Mouse (Mus musculus): ENCODE data around the gene Qprt. TPM values are rescaled to one million over a fixed set of nuclear protein-coding genes. Genes with fewer than 3 reads are reported as not detected.
A peak's percentile ranks its signal among the peaks of the same experiment; 100 is the strongest.
"Not testable (repeated sequence)": the region's sequence is repeated elsewhere in the genome, so short reads cannot be mapped to it uniquely, and the experiment has no call there.

Gene Qprt
- polyA plus RNA-seq, 1 experiment from 2014 or later = 0.22 TPM

DNA sequence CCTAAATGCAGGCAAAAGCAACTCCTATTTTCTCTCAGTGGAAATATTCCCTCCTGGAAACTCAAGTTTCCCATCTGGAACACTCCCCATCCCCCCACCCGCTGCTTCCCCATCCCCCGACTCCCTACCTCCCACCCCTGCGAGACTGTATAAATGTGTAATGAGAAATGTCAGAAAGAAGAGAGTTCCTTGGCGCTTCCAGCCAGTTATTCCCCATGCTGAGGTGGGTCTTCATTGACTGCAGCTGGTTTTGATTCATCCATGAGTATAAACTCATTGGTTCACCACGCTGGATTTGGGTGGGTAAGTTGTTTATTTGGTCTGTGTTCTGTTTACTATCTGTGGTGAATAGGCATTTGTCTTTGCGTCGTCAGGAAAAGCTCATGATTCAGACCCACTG, 25.6 kb downstream of the Qprt start:
- Histone ChIP-seq H3K27ac (ENCODE audit: low read depth) (no peak overlapping the region), H3K4me1 (ENCODE audit: insufficient read depth) (no peaks in the 10 kb centered on the region), H3K36me3 (ENCODE audit: insufficient read depth) (no peaks in the 10 kb centered on the region), H3K27me3 (ENCODE audit: insufficient read depth, low read length) (no peaks in the 10 kb centered on the region), H3K9ac (no peak overlapping the region), H3K4me3 (ENCODE audit: low read depth, low read length) (no peak overlapping the region), H3K9me3 (ENCODE audit: low read depth, low read length) (no peaks in the 10 kb centered on the region), H3K4me2 (no peak overlapping the region)
- WGBS = 35% methylated on average over 7 of the region's 7 CpGs
- no peak for TF ChIP-seq CTCF (IDR thresholded peaks at IDR 0.05; ENCODE audit: low read depth)
- ATAC-seq (ENCODE audit: insufficient read depth) = no peak
- DNase-seq = no peak

DNA sequence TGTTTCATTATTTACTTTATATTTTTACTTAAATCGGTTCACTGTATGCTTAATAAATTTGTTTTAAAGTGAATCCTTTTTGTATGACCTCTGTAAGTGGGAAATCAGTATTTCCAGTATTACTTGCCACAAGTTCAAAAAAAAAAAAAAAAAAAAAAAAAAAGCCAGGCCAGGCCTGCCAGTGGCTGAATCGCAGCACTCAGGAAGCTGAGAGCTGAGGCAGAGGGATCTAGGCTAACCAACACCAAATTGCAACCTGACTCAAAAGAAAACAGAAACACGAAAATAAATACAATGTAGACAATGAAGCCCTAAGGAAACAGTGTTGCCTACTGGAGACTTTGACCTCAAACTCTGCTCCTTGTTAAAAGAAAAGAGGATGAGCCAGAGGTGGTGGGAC, 28.1 kb downstream of the Qprt start:
- ATAC-seq (ENCODE audit: insufficient read depth) (no peak), DNase-seq (no peak)
- no peak overlapping the region for H3K27ac ChIP-seq (ENCODE audit: low read depth)
- H3K4me3 ChIP-seq (ENCODE audit: low read depth, low read length) = no peak overlapping the region
- no peaks in the 10 kb centered on the region for H3K9me3 ChIP-seq (ENCODE audit: low read depth, low read length)
- WGBS = 50% methylated on average over 3 of the region's 3 CpGs
- H3K4me2 ChIP-seq = no peak overlapping the region
- no peaks in the 10 kb centered on the region for H3K27me3 ChIP-seq (ENCODE audit: insufficient read depth, low read length)
- no peaks in the 10 kb centered on the region for H3K4me1 ChIP-seq (ENCODE audit: insufficient read depth)
- H3K9ac ChIP-seq = no peak overlapping the region
- H3K36me3 ChIP-seq (ENCODE audit: insufficient read depth) = no peaks in the 10 kb centered on the region
- TF ChIP-seq CTCF (IDR thresholded peaks at IDR 0.05; ENCODE audit: low read depth) = no peak

DNA sequence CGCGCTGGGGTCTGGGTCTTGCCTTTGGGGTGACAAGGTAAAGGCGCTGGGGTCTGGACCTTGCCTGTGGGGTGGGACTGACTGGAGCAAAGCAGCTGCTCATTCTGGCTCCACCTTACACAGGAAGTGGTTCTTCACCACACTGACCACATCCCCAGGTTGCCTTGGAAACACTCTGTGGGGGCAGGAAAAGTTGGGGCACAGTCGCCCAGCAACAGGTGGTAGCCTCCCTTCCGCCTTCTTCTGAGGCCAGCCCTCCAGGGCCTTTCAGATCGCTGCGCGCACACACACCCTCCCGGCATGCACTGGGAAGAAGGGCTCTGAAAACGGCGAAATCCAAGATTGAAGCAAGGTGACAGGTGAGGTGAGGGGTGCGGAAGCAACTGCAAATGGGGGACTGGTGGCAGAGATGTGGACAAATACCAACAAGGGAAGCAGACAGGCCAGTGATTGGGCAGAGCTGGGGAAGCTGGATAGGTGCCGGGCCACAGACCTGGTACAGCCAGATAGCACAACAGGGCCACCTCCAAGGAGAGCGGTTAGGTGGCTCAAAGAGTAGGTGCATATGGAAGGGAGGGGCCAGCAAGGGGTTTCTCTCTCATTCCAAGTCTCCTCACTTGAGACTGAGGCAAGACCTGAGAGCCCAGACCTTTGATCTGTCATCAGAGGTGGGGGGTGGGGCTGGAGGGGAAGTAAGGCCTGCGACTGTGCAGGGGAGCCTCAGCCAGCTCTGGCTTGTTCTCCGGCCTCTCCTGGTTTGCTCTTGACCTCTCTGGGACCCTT, 30.7 kb downstream of the Qprt start, which contains the start of gene AI467606:
Gene AI467606, plus strand, starts transcription at position 246 of the 783 bp plus-strand sequence.
- 55% methylated on average over 16 of the region's 16 CpGs for WGBS
- H3K27ac ChIP-seq (ENCODE audit: low read depth) = no peak within 1 kb of the TSS; the same call in 1 of the 2 replicates
- peak within 1 kb of the TSS; percentile 52 for H3K4me2 ChIP-seq
- H3K36me3 ChIP-seq (ENCODE audit: insufficient read depth) = no peaks in the 10 kb centered on the region
- H3K4me3 ChIP-seq (ENCODE audit: low read depth, low read length) = peak within 1 kb of the TSS; percentile 27
- H3K9ac ChIP-seq = peak within 1 kb of the TSS; percentile 43
- H3K9me3 ChIP-seq (ENCODE audit: low read depth, low read length) = no peaks in the 10 kb centered on the region
- no peaks in the 10 kb centered on the region for H3K4me1 ChIP-seq (ENCODE audit: insufficient read depth)
- H3K27me3 ChIP-seq (ENCODE audit: insufficient read depth, low read length) = no peaks in the 10 kb centered on the region
- TF ChIP-seq CTCF (IDR thresholded peaks at IDR 0.05; ENCODE audit: low read depth) = no peak
- peak; percentile 56 for DNase-seq
- ATAC-seq (ENCODE audit: insufficient read depth) = peak; percentile 80

GRCm38 (mm10) chr7:127090154-127091113, 31.6 kb downstream of the Qprt start:
- WGBS = 80% methylated on average over 20 of the region's 20 CpGs

GRCm38 (mm10) chr7:127088901-127089845, 32.9 kb downstream of the Qprt start:
- peak overlapping the region; percentile 6; the same call in 1 of the 2 replicates for H3K4me3 ChIP-seq (ENCODE audit: low read depth, low read length)

More at GRCm38 (mm10) chr7:127090154-127091113, 31.6 kb downstream of the Qprt start:
- DNase-seq (no peak), ATAC-seq (ENCODE audit: insufficient read depth) (no peak)
- TF ChIP-seq CTCF (IDR thresholded peaks at IDR 0.05; ENCODE audit: low read depth) = no peak
- Histone ChIP-seq H3K27ac (ENCODE audit: low read depth) (no peak overlapping the region; the same call in 1 of the 2 replicates), H3K27me3 (ENCODE audit: insufficient read depth, low read length) (no peaks in the 10 kb centered on the region), H3K4me3 (ENCODE audit: low read depth, low read length) (no peak overlapping the region), H3K36me3 (ENCODE audit: insufficient read depth) (no peaks in the 10 kb centered on the region), H3K4me2 (peak overlapping the region; percentile 52; the same call in 1 of the 2 replicates), H3K4me1 (ENCODE audit: insufficient read depth) (no peaks in the 10 kb centered on the region), H3K9me3 (ENCODE audit: low read depth, low read length) (no peaks in the 10 kb centered on the region), H3K9ac (no peak overlapping the region)

GRCm38 (mm10) chr7:127088083-127088482, 33.9 kb downstream of the Qprt start:
- Histone ChIP-seq H3K27me3 (ENCODE audit: insufficient read depth, low read length) (no peaks in the 10 kb centered on the region), H3K36me3 (ENCODE audit: insufficient read depth) (no peaks in the 10 kb centered on the region), H3K9me3 (ENCODE audit: low read depth, low read length) (no peaks in the 10 kb centered on the region), H3K4me3 (ENCODE audit: low read depth, low read length) (no peak overlapping the region), H3K9ac (no peak overlapping the region), H3K4me1 (ENCODE audit: insufficient read depth) (no peaks in the 10 kb centered on the region), H3K4me2 (no peak overlapping the region), H3K27ac (ENCODE audit: low read depth) (no peak overlapping the region)
- TF ChIP-seq CTCF (IDR thresholded peaks at IDR 0.05; ENCODE audit: low read depth) = no peak
- WGBS = 90% methylated on average over 3 of the region's 3 CpGs
- DNase-seq (no peak), ATAC-seq (ENCODE audit: insufficient read depth) (no peak)

More at GRCm38 (mm10) chr7:127088901-127089845, 32.9 kb downstream of the Qprt start:
- ATAC-seq (ENCODE audit: insufficient read depth) (no peak), DNase-seq (no peak)
- no peak for TF ChIP-seq CTCF (IDR thresholded peaks at IDR 0.05; ENCODE audit: low read depth)
- peak overlapping the region; percentile 23 for H3K9ac ChIP-seq
- no peaks in the 10 kb centered on the region for H3K9me3 ChIP-seq (ENCODE audit: low read depth, low read length)
- H3K27me3 ChIP-seq (ENCODE audit: insufficient read depth, low read length) = no peaks in the 10 kb centered on the region
- 17% methylated on average over 27 of the region's 27 CpGs for WGBS
- H3K4me2 ChIP-seq = peak overlapping the region; percentile 48
- no peaks in the 10 kb centered on the region for H3K36me3 ChIP-seq (ENCODE audit: insufficient read depth)
- H3K4me1 ChIP-seq (ENCODE audit: insufficient read depth) = no peaks in the 10 kb centered on the region
- peak overlapping the region; percentile 46; the same call in 1 of the 2 replicates for H3K27ac ChIP-seq (ENCODE audit: low read depth)

- not testable (repeated sequence) for ATAC-seq (ENCODE audit: insufficient read depth); H3K9me3 ChIP-seq (ENCODE audit: low read depth, low read length); H3K4me1 ChIP-seq (ENCODE audit: insufficient read depth); DNase-seq; H3K4me3 ChIP-seq (ENCODE audit: low read depth, low read length); H3K36me3 ChIP-seq (ENCODE audit: insufficient read depth); H3K27ac ChIP-seq (ENCODE audit: low read depth); H3K27me3 ChIP-seq (ENCODE audit: insufficient read depth, low read length); H3K9ac ChIP-seq; H3K4me2 ChIP-seq
- 70% methylated on average over 6 of the region's 6 CpGs for WGBS
These were observed 34.6 kb downstream of the Qprt start, which contains the start of gene Zg16 for GRCm38 (mm10) chr7:127087278-127088010. Gene Zg16, minus strand, starts transcription at chr7:127087328.

DNA sequence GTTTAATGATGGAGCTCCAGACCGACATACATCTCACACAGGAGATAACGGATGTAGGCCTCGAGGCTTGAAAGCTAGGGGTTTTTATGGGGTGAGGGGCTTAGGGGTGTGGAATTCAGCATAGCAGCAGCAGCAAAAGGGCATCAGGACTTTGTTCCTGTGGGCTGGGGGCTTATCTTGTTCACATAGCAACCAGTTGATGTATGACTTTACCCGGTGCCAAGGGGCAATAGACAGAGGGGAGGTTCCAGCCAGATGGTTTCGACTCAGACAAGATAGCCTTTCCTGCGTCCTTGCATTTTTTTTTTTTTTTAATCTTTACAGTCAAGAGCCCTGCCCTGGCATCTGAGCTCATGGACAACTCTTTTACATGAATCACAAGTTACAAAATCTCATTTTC, 36.3 kb downstream of the Qprt start:
- H3K4me3 ChIP-seq (ENCODE audit: low read depth, low read length); H3K9me3 ChIP-seq (ENCODE audit: low read depth, low read length); H3K27me3 ChIP-seq (ENCODE audit: insufficient read depth, low read length); H3K4me2 ChIP-seq; H3K9ac ChIP-seq; H3K27ac ChIP-seq (ENCODE audit: low read depth); H3K4me1 ChIP-seq (ENCODE audit: insufficient read depth); ATAC-seq (ENCODE audit: insufficient read depth); H3K36me3 ChIP-seq (ENCODE audit: insufficient read depth); DNase-seq: not testable (repeated sequence)
- 30% methylated on average over 6 of the region's 6 CpGs for WGBS

Data from lung, embryonic 14.5 days (tissue).